Mouse (Mus musculus) forebrain, embryonic 16.5 days (tissue): ENCODE measurements around the gene Aldh1l1. TPM values are rescaled to one million over a fixed set of nuclear protein-coding genes. Genes with fewer than 3 reads are reported as not detected.

ENCODE experiments used
- ATAC-seq: fragments of 200-750 bp; cut with Nextera tagmentation; 2 replicates; pipeline ENCODE4 v1.8.0; 2017; ENCODE audit warnings: mild to moderate bottlenecking, moderate library complexity
- H3K27ac ChIP-seq: fragments of 300-500 bp; sonication (generic); 2 replicates; pipeline ENCODE4 v1.5.1; 2014; ENCODE audit warnings: low read length, control low read depth
- H3K27me3 ChIP-seq: fragments of 300-500 bp; sonication (generic); replicated peaks from 2 replicates; pipeline ENCODE4 v1.6.1; 2014; ENCODE audit warnings: low read length; ENCODE audit not compliant: control insufficient read depth, insufficient read depth
- H3K36me3 ChIP-seq: fragments of 300-500 bp; sonication (generic); 2 replicates; pipeline ENCODE4 v1.6.1; 2014; ENCODE audit not compliant: control insufficient read depth, insufficient read depth
- H3K4me1 ChIP-seq: fragments of 300-500 bp; sonication (generic); replicated peaks from 2 replicates; pipeline ENCODE4 v1.6.1; 2014; ENCODE audit warnings: low read length; ENCODE audit not compliant: control insufficient read depth, insufficient read depth
- H3K4me2 ChIP-seq: fragments of 300-500 bp; sonication (generic); 2 replicates; pipeline ENCODE4 v1.6.1; 2014; ENCODE audit warnings: mild to moderate bottlenecking, low read length, control low read depth
- H3K4me3 ChIP-seq: fragments of 300-500 bp; sonication (generic); replicated peaks from 2 replicates; pipeline ENCODE4 v1.5.1; 2014; ENCODE audit warnings: mild to moderate bottlenecking, low read length, control low read depth
- H3K9ac ChIP-seq: fragments of 300-500 bp; sonication (generic); replicated peaks from 2 replicates; pipeline ENCODE4 v1.6.1; 2014; ENCODE audit warnings: low read depth, low read length, control low read depth
- H3K9me3 ChIP-seq: fragments of 300-500 bp; sonication (generic); 2 replicates; pipeline ENCODE4 v1.6.1; 2016; ENCODE audit warnings: low read length; ENCODE audit not compliant: control insufficient read depth
- WGBS: fragments of 180-500 bp; shearing (Covaris S2); extraction: QIAGEN DNeasy Blood & Tissue Kit; methylation state at CpG from one replicate; pipeline ENCODE4 v1.1.7; 2014; 5-methylcytosine and 5-hydroxymethylcytosine counted together
- polyA plus RNA-seq: library from polyadenylated mRNA; unstranded; fragments of >200 nt; fragmentation: Nextera tagmentation; extraction: Ambion mirVana; gene quantifications from 2 replicates; pipeline ENCODE4 v1.2.1, GENCODE M21; 2015

The Aldh1l1 gene
- polyA plus RNA-seq, 1 experiment from 2014 or later, result 33.3 TPM

GRCm38 (mm10) chr6:90494566-90494965, 8.3 kb downstream of the Aldh1l1 start:
- H3K9ac ChIP-seq, result no peak overlapping the region
- H3K9me3 ChIP-seq, result no peaks in the 10 kb centered on the region
- no peak overlapping the region for H3K27ac ChIP-seq
- no peaks in the 10 kb centered on the region for H3K36me3 ChIP-seq
- ATAC-seq, result no peak
- peaks cover 18% of the 10 kb centered on the region for H3K4me1 ChIP-seq
- H3K4me2 ChIP-seq, result no peak overlapping the region
- WGBS, result 91% methylated on average over 3 of the region's 3 CpGs
- H3K27me3 ChIP-seq, result no peaks in the 10 kb centered on the region
- H3K4me3 ChIP-seq, result no peak overlapping the region

DNA sequence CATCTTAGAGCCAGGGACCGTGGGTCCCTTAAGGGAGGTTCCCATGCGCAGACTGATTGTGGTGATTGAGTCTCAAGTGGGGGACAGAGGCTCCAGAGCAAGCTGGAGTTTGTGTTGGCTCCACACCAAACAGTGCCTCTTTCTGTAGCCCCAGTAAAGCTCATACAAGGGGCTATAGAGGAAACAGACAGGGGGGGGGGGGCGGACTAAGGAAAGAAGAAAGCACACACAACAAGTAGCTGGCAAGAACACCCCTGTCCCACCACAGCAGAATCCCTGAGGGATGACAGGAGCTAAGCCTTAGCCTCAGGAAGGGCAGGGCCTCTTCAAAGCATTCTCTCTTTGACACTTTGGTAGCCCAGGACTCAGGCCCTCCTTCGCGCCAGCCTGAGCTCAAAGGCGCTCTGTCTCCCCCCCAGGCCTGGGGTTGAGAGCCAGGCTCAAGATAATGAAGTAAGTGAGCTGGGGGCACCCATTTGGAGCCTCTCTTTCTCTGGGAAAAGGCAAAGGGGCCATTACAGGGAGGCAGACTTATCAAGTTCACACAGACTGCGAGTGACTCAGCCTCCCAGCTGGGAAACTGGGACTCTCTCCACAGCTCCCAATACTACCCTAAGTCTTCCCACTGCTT, 9.2 kb downstream of the Aldh1l1 start:
- no peaks in the 10 kb centered on the region for H3K9me3 ChIP-seq
- ATAC-seq, result peak; percentile 86
- no peaks in the 10 kb centered on the region for H3K36me3 ChIP-seq
- H3K9ac ChIP-seq, result no peak overlapping the region
- 30% methylated on average over 6 of the region's 7 CpGs for WGBS
- H3K4me3 ChIP-seq, result no peak overlapping the region
- no peak overlapping the region for H3K4me2 ChIP-seq
- peak overlapping the region; percentile 24; the same call in 1 of the 2 replicates for H3K27ac ChIP-seq
- peaks cover 18% of the 10 kb centered on the region for H3K4me1 ChIP-seq
- H3K27me3 ChIP-seq, result no peaks in the 10 kb centered on the region

DNA sequence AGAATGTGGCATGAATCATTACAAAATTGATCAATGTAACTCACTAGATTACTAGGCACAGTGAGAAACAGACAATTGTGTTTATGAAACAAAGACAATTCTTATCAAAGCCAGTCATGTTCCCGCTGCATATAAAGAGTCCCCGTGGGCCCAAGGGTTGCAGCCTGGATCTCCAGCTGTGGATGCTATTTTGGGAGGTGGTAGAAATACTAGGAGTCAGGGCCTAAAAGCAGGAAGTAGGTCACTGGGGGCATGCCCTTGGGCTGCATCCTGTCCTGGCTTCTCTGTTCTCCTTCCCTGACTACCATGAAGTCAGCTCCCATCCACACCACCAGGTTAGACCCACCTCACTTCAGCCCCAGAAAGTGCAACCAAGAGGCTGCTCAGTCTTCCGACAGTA, 10.0 kb downstream of the Aldh1l1 start:
- no peak overlapping the region for H3K4me2 ChIP-seq
- no peaks in the 10 kb centered on the region for H3K27me3 ChIP-seq
- no peaks in the 10 kb centered on the region for H3K36me3 ChIP-seq
- no peak overlapping the region for H3K9ac ChIP-seq
- H3K4me1 ChIP-seq, result peaks cover 11% of the 10 kb centered on the region
- WGBS, result 61% methylated on average over 3 of the region's 3 CpGs
- no peak for ATAC-seq
- no peaks in the 10 kb centered on the region for H3K9me3 ChIP-seq
- no peak overlapping the region for H3K27ac ChIP-seq
- no peak overlapping the region for H3K4me3 ChIP-seq

- peaks cover 11% of the 10 kb centered on the region for H3K4me1 ChIP-seq
- H3K9me3 ChIP-seq, result no peaks in the 10 kb centered on the region
- no peak overlapping the region for H3K4me2 ChIP-seq
- H3K27ac ChIP-seq, result no peak overlapping the region
- H3K9ac ChIP-seq, result no peak overlapping the region
- no peaks in the 10 kb centered on the region for H3K27me3 ChIP-seq
- no peak for ATAC-seq
- H3K36me3 ChIP-seq, result no peaks in the 10 kb centered on the region
- 37% methylated on average over 4 of the region's 4 CpGs for WGBS
- H3K4me3 ChIP-seq, result no peak overlapping the region
Measured at GRCm38 (mm10) chr6:90499509-90499908, 13.3 kb downstream of the Aldh1l1 start.

GRCm38 (mm10) chr6:90501222-90501940, 15.2 kb downstream of the Aldh1l1 start:
- Histone ChIP-seq H3K9me3 (no peaks in the 10 kb centered on the region), H3K4me2 (no peak overlapping the region), H3K27me3 (no peaks in the 10 kb centered on the region), H3K27ac (no peak overlapping the region), H3K36me3 (no peaks in the 10 kb centered on the region), H3K4me3 (no peak overlapping the region), H3K9ac (no peak overlapping the region), H3K4me1 (peaks cover 15% of the 10 kb centered on the region)
- no peak for ATAC-seq
- WGBS, result 82% methylated on average over 8 of the region's 8 CpGs

DNA sequence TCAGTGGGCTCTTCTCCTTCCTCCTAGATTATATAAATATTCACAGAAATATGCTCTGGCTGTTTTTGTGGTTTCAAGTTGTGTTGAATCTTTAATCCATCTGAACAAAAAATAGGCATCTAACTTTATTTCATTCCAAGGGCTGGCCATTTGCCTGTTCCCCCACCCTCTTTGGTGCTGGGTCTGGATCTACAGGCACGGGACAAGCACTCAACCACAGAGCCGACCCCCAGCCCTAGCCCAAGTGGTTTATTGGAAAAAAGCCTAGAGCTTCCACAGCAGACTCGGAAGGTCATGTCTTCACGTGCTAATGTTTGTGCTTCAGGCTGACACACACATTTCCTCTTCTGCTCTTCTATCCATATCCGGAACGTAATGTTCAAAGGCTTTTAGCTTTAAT, 19.7 kb downstream of the Aldh1l1 start:
- peak overlapping the region; percentile 84 for H3K27ac ChIP-seq
- H3K9ac ChIP-seq, result no peak overlapping the region
- peaks cover 38% of the 10 kb centered on the region for H3K4me1 ChIP-seq
- H3K36me3 ChIP-seq, result no peaks in the 10 kb centered on the region
- no peaks in the 10 kb centered on the region for H3K9me3 ChIP-seq
- WGBS, result 54% methylated on average over 6 of the region's 6 CpGs
- H3K27me3 ChIP-seq, result no peaks in the 10 kb centered on the region
- no peak for ATAC-seq
- H3K4me2 ChIP-seq, result no peak overlapping the region
- no peak overlapping the region for H3K4me3 ChIP-seq

DNA sequence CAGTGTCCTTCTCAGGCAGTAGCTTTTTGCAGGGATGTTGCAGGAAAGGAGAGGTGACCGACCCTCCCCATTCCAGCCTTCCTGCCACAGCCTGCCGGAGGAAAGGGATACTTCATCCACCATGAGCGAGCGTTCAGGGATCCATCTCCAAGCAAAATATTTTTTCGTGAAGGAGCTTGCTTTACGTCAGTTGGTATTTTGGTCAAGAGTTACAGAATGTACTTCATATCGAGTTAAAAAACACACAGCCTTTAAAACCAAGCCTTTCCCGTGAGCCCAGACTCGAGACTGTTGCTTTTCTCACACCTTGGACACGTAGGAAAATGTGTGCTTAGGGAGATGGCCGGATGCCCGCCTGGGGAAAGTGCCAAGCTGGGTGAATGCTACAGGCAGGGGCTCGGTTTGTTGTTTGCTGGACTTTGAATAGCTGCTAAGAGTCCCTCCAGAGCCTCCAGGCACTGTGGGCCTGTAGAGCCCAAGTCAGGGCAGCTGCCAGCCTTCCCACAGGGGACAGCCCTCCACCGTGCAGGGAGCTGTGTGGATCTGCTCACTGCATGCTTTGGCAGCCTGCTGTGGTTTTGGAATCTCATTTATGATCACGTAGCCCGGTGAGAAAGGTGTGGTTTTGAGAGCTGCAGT, 20.6 kb downstream of the Aldh1l1 start:
- H3K4me3 ChIP-seq, result no peak overlapping the region
- ATAC-seq, result peak; percentile 92
- WGBS, result 26% methylated on average over 16 of the region's 16 CpGs
- H3K9ac ChIP-seq, result no peak overlapping the region
- H3K27ac ChIP-seq, result peak overlapping the region; percentile 84
- no peak overlapping the region for H3K4me2 ChIP-seq
- no peaks in the 10 kb centered on the region for H3K27me3 ChIP-seq
- peaks cover 38% of the 10 kb centered on the region for H3K4me1 ChIP-seq
- no peaks in the 10 kb centered on the region for H3K9me3 ChIP-seq
- no peaks in the 10 kb centered on the region for H3K36me3 ChIP-seq

GRCm38 (mm10) chr6:90507443-90507842, 21.2 kb downstream of the Aldh1l1 start:
- H3K9ac ChIP-seq, result no peak overlapping the region
- H3K9me3 ChIP-seq, result no peaks in the 10 kb centered on the region
- no peaks in the 10 kb centered on the region for H3K36me3 ChIP-seq
- no peaks in the 10 kb centered on the region for H3K27me3 ChIP-seq
- H3K4me2 ChIP-seq, result no peak overlapping the region
- H3K4me3 ChIP-seq, result no peak overlapping the region
- no peak for ATAC-seq
- H3K4me1 ChIP-seq, result peaks cover 38% of the 10 kb centered on the region
- peak overlapping the region; percentile 84 for H3K27ac ChIP-seq

DNA sequence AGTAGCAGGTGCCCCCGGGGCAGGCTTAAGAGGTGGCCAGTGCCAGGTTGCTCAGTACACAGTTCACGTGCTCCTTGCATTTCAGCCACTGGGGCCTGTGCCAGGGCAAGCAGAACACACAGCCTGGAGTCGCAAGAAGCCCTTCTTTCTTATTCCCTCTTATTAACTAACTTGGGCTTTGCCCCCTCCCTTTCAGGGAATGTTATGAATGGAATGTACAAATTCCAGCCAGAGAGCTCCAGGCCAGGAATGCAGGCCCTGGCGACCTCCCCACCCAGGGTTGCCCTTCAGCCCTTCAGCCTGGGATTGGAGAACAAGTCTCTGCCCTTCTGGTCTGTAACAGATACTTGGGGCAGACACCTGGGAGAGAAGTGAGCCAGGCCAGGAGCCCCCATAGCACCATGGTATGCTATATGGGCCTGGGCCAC, 22.0 kb downstream of the Aldh1l1 start:
- no peak overlapping the region for H3K4me3 ChIP-seq
- H3K27ac ChIP-seq, result peak overlapping the region; percentile 12; the same call in 1 of the 2 replicates
- H3K9me3 ChIP-seq, result no peaks in the 10 kb centered on the region
- H3K4me1 ChIP-seq, result peaks cover 38% of the 10 kb centered on the region
- WGBS, result 17% methylated on average over 4 of the region's 4 CpGs
- H3K36me3 ChIP-seq, result no peaks in the 10 kb centered on the region
- H3K4me2 ChIP-seq, result no peak overlapping the region
- H3K9ac ChIP-seq, result no peak overlapping the region
- H3K27me3 ChIP-seq, result no peaks in the 10 kb centered on the region
- ATAC-seq, result peak; percentile 81
